Mouse (Mus musculus) ovary, postnatal 14 days (tissue): Measurements from ENCODE around the gene Gm5580.
"Not testable (repeated sequence)": the region's sequence is repeated elsewhere in the genome, so short reads cannot be mapped to it uniquely, and the experiment has no call there.

Source experiments
- DNase-seq: peaks from one replicate; pipeline ENCODE4 v3.0.0; 2022; ENCODE audit warnings: low spot score

The Gm5580 gene

DNA sequence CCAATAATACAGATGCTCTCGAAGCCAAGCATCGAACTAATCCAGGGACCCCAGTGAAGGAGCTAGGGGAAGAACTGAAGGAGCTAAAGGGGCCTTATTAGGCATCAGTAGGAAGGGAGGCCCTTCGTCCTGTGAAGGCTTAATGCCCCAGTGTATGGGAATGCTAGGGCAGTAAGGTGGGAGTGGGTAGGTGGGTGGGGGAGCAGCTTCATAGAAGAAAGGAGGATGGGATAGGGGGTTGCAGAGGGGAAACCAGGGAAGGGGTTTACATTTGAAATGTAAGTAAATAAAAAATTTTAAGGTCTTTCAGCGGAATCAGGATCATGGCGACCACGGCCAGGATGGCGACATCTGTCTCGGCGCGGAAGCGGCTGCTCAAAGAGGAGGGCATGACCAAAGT lies at the start of gene Gm5580:
Gene Gm5580, plus strand, starts transcription at position 301 of the 400 bp plus-strand sequence.
- not testable (repeated sequence) for DNase-seq

DNA sequence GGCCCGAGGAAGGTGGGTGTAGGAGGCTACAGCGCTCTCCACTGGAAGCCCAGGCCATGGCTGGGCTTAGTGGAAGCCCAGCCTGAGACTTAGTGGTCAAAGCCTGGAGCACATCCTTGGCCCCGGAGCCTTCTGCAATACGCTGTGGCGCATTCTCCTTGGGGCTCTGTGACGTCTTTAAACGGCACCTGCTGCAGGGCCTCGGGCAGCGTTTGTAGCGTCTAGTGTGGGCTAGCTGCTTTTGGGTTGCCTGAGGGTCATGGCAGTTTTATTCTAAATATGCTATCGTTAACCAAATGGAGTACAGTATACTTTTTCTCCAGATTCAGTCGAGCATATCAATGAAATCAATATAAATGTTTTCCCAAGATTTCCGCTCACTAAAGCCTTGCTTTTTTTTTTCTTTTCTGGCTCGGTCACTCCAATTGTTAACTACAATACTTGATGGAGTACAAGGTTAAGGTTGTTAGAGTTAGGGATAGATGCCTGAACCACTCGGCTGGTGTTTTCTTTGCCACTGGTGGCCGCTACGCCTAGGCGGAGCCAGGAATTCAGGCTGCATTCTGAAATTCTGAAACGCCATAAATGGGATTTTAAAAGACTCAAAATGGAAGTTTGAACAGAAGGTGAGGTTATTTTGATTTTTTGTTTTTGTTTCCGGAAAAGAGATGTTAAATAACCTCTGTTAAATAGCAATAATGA lies 44.5 kb upstream of the Gm5580 start, which contains the start of gene Olfr212:
Gene Olfr212, plus strand, starts transcription at position 215 of the 702 bp plus-strand sequence.
- DNase-seq: not testable (repeated sequence)

DNA sequence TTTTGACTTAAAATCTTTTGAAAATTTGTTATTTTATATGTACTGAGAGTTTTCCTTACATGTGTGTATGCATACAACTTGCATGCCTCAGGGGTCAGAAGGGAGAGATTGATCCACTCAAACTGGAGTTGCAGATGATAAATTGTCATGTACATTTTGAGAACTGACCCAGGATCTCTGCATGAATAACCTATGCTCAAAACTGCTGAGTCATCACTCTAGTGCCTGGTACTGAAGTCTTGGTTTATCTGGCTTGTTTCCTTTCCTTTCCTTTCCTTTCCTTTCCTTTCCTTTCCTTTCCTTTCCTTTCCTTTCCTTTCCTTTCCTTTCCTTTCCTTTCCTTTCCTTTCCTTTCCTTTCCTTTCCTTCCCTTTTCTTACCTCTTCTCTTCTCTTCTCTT lies 36.1 kb upstream of the Gm5580 start:
- DNase-seq: no peak

DNA sequence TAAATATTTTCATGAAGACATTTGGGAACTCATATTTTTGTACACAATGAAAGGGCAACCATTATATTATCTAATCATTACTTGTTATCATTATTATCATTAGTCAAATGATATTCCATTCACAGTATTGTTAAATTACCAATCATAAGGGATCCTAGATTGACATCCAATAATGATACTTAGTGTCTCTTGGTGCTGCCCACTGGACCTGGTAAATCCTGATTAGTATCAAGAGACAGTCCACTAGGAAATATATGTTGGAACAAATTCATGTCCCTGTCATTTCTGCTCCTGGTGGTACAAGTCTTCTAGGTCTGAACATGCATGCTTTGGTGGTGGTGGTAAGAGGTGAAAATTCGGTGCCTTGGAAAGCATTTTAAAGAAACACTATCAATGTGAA lies 12.8 kb upstream of the Gm5580 start, which contains the start of gene Olfr213:
Gene Olfr213, plus strand, starts transcription at position 301 of the 400 bp plus-strand sequence.
- DNase-seq: no peak

DNA sequence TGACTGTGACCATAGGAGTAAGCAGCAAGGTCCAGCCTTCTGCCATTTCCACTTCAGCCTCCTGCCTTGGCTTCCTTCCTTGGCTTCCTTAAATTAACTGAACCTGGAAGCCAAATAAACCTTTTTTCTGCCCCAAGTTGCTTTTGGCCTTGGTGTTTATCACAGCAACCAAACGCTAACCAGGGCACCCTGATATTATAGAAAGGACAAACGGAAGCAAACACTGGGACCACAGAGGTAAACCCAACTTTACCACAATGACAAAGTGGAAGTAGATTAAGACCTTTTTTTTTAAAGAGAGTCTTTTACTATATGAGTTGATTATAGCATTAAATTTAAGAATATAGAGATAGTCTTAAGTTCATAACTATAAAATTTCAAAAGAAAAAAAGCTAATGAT lies 8.4 kb upstream of the Gm5580 start:
- no peak for DNase-seq

DNA sequence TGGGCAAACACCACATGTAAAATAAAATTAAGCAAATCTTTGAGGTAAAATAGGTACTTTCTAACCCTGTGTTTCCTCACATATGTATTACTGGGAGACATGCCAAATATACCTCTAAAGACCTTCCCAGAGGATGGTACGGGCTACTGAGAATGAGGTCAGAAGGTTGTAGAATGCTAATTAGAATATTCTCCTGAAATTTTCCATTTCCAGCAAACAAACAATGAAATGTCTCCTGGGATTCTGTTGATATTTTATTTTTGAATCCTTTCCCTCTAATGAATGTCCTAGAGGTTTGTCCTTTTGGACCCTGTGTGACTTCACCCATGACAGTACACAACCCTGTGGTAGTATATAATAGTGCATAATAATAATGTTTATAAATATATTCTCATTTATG lies 3.0 kb downstream of the Gm5580 start, which contains the start of gene Olfr214:
Gene Olfr214, plus strand, starts transcription at position 301 of the 400 bp plus-strand sequence.
- no peak for DNase-seq

DNA sequence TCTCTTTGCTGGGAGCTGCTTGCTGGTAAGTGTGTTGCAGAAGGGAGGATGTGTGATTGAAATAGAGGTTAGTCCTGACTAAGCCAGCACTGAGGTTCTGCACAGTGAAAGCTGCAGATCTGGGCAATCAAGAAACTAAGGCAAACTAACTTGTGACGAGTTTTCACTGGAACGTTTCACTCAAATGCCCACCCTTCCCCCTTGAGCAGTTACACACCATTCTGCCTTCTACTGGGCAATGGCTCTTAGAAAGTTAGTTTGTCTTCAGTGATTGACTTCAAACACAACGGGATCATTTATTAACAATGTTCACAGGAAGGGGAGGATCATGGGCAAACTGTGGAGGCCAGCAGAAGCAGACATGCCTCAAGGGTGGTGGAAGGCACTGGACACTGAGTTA lies 4.0 kb downstream of the Gm5580 start:
- DNase-seq: no peak

DNA sequence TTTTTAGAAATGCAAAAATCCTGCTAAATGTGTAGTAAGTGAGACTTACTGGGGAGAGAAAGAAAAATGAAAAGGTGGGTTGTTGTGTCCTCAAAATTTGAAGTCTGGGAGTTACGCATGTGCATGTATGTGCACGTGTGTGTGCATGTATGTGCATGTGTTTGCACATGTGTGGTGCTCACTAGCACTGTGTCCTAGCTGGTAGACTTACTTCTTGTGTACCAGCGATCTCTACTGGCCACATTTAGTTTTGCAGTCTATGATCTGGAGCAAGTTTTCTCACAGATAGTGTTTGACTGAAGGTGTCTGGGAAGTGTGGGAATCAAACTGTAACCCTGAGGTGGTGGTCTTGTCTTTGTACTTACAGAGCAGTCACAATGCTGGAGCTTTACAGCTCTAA lies 18.9 kb downstream of the Gm5580 start:
- DNase-seq: peak; percentile 21

DNA sequence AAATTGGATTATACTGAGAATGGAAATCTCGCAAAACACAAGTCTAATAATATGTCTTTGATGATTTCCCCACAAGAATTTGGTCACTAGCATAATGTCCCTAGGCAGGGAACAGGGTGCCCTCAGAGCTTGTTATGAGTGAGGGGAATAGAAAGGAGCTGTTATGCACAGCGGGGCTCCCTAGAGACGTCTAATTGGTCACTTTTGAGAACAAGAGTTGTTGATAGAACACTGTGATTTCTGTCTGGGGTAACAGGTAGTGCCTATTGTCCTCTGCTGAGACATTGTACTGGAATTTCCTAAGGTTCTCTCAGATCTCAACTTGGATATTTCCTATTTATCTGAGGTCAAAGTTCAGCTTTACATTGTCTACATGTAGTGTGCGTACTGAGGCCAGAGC lies 33.2 kb downstream of the Gm5580 start, which contains the start of gene Olfr215:
Gene Olfr215, minus strand, starts transcription at position 101 of the 400 bp plus-strand sequence.
- DNase-seq: no peak

DNA sequence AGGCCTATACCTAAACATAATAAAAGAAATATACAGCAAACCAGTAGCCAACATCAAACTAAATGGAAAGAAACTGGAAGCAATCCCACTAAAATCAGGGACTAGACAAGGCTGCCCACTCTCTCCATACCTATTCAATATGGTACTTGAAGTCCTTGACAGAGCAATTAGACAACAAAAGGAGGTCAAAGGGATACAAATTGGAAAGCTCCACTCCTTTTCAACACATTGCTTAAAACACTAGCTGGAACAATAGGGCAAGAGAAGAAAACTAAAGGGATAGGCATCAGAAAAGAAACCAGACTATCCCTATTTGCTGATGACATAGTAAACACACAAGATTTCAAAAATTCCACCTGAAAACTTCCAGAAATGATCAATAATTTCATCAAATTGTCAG lies 50.0 kb downstream of the Gm5580 start:
- not testable (repeated sequence) for DNase-seq
